Mouse (Mus musculus): ENCODE measurements around the gene Ppp2r5d.

Gene Ppp2r5d

GRCm38 (mm10) chr17:46721077-46721476 lies 16.2 kb upstream of the Ppp2r5d start:
- in situ Hi-C loops (cut with MboI, MseI) = loop anchor here (5.0 kb wide), 1 partner anchor 59 kb away; no protein-coding TSS in a partner anchor

- in situ Hi-C loops (cut with MboI, MseI) = loop anchor here (5.0 kb wide), 1 partner anchor 52 kb away; no protein-coding TSS in a partner anchor
Observed at GRCm38 (mm10) chr17:46714756-46715481, 10.0 kb upstream of the Ppp2r5d start.

GRCm38 (mm10) chr17:46713849-46714248 lies 8.9 kb upstream of the Ppp2r5d start:
- in situ Hi-C loops (cut with MboI, MseI) = no loop called here

GRCm38 (mm10) chr17:46712442-46712841 lies 7.5 kb upstream of the Ppp2r5d start:
- in situ Hi-C loops (cut with MboI, MseI) = no loop called here

GRCm38 (mm10) chr17:46711612-46712271 lies 6.8 kb upstream of the Ppp2r5d start:
- in situ Hi-C loops (cut with MboI, MseI) = no loop called here

GRCm38 (mm10) chr17:46710959-46711597 lies 6.2 kb upstream of the Ppp2r5d start, which contains the start of gene Pex6:
Gene Pex6 (plus strand): TSS chr17:46711463.
- in situ Hi-C loops (cut with MboI, MseI) = no loop called here

- in situ Hi-C loops (cut with MboI, MseI) = no loop called here
Observed at GRCm38 (mm10) chr17:46706375-46707089, 1.6 kb upstream of the Ppp2r5d start.

GRCm38 (mm10) chr17:46703971-46704886 lies 682 bp downstream of the Ppp2r5d start:
- in situ Hi-C loops (cut with MboI, MseI) = no loop called here

- in situ Hi-C loops (cut with MboI, MseI) = no loop called here
Observed at GRCm38 (mm10) chr17:46702506-46702905, 2.4 kb downstream of the Ppp2r5d start.

- in situ Hi-C loops (cut with MboI, MseI) = no loop called here
Observed at GRCm38 (mm10) chr17:46702100-46702499, 2.8 kb downstream of the Ppp2r5d start.

- in situ Hi-C loops (cut with MboI, MseI) = no loop called here
Observed at GRCm38 (mm10) chr17:46701489-46701888, 3.4 kb downstream of the Ppp2r5d start.

- in situ Hi-C loops (cut with MboI, MseI) = no loop called here
Observed at GRCm38 (mm10) chr17:46699912-46700311, 5.0 kb downstream of the Ppp2r5d start.

GRCm38 (mm10) chr17:46699245-46699644 lies 5.7 kb downstream of the Ppp2r5d start:
- in situ Hi-C loops (cut with MboI, MseI) = no loop called here

- in situ Hi-C loops (cut with MboI, MseI) = no loop called here
Observed at GRCm38 (mm10) chr17:46698515-46698914, 6.4 kb downstream of the Ppp2r5d start.

GRCm38 (mm10) chr17:46694517-46695063 lies 10.3 kb downstream of the Ppp2r5d start:
- in situ Hi-C loops (cut with MboI, MseI) = no loop called here

GRCm38 (mm10) chr17:46691390-46691789 lies 13.5 kb downstream of the Ppp2r5d start:
- in situ Hi-C loops (cut with MboI, MseI) = no loop called here

- in situ Hi-C loops (cut with MboI, MseI) = no loop called here
Observed at GRCm38 (mm10) chr17:46690665-46691064, 14.2 kb downstream of the Ppp2r5d start.

GRCm38 (mm10) chr17:46685913-46686312 lies 19.0 kb downstream of the Ppp2r5d start:
- in situ Hi-C loops (cut with MboI, MseI) = no loop called here

GRCm38 (mm10) chr17:46682654-46683389 lies 22.1 kb downstream of the Ppp2r5d start:
- in situ Hi-C loops (cut with MboI, MseI) = no loop called here

Measured in regulatory T cell (primary cell).